Mouse (Mus musculus) kidney, postnatal 10 days (tissue): ENCODE data around the gene Kif2c.
"Not testable (repeated sequence)": the region's sequence is repeated elsewhere in the genome, so short reads cannot be mapped to it uniquely, and the experiment has no call there.

Experiments used
- DNase-seq: peaks from one replicate; pipeline ENCODE4 v3.0.0; 2021; ENCODE audit warnings: mixed read lengths

Gene Kif2c

GRCm38 (mm10) chr4:117188969-117189368, 6.5 kb upstream of the Kif2c start:
- DNase-seq: no peak

- not testable (repeated sequence) for DNase-seq
Measured at GRCm38 (mm10) chr4:117182759-117183096, 289 bp upstream of the Kif2c start.

- no peak for DNase-seq
Measured at GRCm38 (mm10) chr4:117169936-117170335, 12.5 kb downstream of the Kif2c start.

- no peak for DNase-seq
Measured at GRCm38 (mm10) chr4:117161183-117161582, 21.3 kb downstream of the Kif2c start.

GRCm38 (mm10) chr4:117159666-117160065, 22.8 kb downstream of the Kif2c start:
- DNase-seq: no peak

- DNase-seq: no peak
Measured at GRCm38 (mm10) chr4:117156372-117156771, 26.1 kb downstream of the Kif2c start.

- DNase-seq: peak; percentile 93
Measured at GRCm38 (mm10) chr4:117155792-117156355, 26.6 kb downstream of the Kif2c start, which contains the start of gene Rps8. Rps8 (minus strand) TSS chr4:117156243.

GRCm38 (mm10) chr4:117155020-117155791, 27.2 kb downstream of the Kif2c start:
- no peak for DNase-seq

GRCm38 (mm10) chr4:117152714-117153113, 29.7 kb downstream of the Kif2c start:
- DNase-seq: no peak

- DNase-seq: no peak
Measured at GRCm38 (mm10) chr4:117151416-117151815, 31.0 kb downstream of the Kif2c start.

GRCm38 (mm10) chr4:117150212-117150733, 32.2 kb downstream of the Kif2c start:
- DNase-seq: no peak

GRCm38 (mm10) chr4:117149291-117150211, 32.9 kb downstream of the Kif2c start:
- no peak for DNase-seq

- no peak for DNase-seq
Measured at GRCm38 (mm10) chr4:117148815-117149214, 33.6 kb downstream of the Kif2c start.

GRCm38 (mm10) chr4:117148047-117148713, 34.3 kb downstream of the Kif2c start:
- no peak for DNase-seq

GRCm38 (mm10) chr4:117146176-117146575, 36.3 kb downstream of the Kif2c start:
- peak; percentile 92 for DNase-seq

- no peak for DNase-seq
Measured at GRCm38 (mm10) chr4:117145248-117145647, 37.2 kb downstream of the Kif2c start.

GRCm38 (mm10) chr4:117143023-117143422, 39.4 kb downstream of the Kif2c start:
- DNase-seq: no peak

GRCm38 (mm10) chr4:117140613-117141012, 41.8 kb downstream of the Kif2c start:
- no peak for DNase-seq

GRCm38 (mm10) chr4:117139217-117139612, 43.2 kb downstream of the Kif2c start:
- DNase-seq: peak; percentile 56

- DNase-seq: no peak
Measured at GRCm38 (mm10) chr4:117138295-117139216, 43.9 kb downstream of the Kif2c start.

GRCm38 (mm10) chr4:117136034-117136433, 46.4 kb downstream of the Kif2c start:
- peak; percentile 75 for DNase-seq
